ENCODE assay signal across 8 mouse cellular contexts in the genomic region with DNA sequence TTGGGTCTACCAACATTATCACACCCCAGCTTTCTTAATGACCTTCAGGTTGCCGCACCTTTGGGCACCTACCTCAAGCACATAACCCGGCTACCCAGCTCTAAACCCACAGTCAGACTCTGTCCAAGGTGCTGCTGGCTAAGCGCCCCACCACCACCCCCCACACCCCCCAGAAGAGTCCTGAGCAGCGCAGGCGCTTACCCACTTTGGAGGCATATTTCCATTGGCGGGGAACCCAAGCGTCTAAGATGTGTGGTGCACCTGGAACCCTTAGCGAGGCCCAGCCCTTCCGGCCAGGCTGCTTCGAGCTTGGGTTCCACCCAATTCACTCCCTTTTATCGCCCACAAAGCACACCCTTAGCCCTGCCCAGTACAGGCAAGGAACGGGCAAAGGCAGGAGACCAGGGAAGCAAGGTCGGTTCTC. TPM values are rescaled to one million over a fixed set of nuclear protein-coding genes. Genes with fewer than 3 reads are reported as not detected.
A peak's percentile ranks its signal among the peaks of the same experiment; 100 is the strongest.
DNase-seq lines count a peak whose midpoint lies in the region; ATAC-seq and TF ChIP-seq lines count a peak whose summit lies in the region.

A gene (minus strand): TSS at position 270 of the 424 bp plus-strand sequence.

- H3K9ac ChIP-seq in heart, embryonic 14.5 days (ENCODE audit: low read length), result peak within 1 kb of the TSS; percentile 77
- H3K9ac ChIP-seq in midbrain, embryonic 11.5 days (ENCODE audit: low read length), result peak within 1 kb of the TSS; percentile 68

- no peaks in the 10 kb centered on the region for H3K36me3 ChIP-seq in thymus, adult 2 months (ENCODE audit: control insufficient read depth, insufficient read depth, low read length)
- H3K36me3 ChIP-seq in heart, embryonic 14.5 days (ENCODE audit: control insufficient read depth, insufficient read depth, low read length), result 0 out of 2 replicates have a peak, but pooled peaks cover 6% of the 10 kb centered on the region
- H3K36me3 ChIP-seq in midbrain, embryonic 11.5 days (ENCODE audit: control insufficient read depth, insufficient read depth, low read length), result no peaks in the 10 kb centered on the region; the same call in 1 of the 2 replicates

- H3K9me3 ChIP-seq in heart, embryonic 14.5 days (ENCODE audit: control insufficient read depth, low read length), result no peaks in the 10 kb centered on the region
- no peaks in the 10 kb centered on the region for H3K9me3 ChIP-seq in midbrain, embryonic 11.5 days (ENCODE audit: control insufficient read depth, low read length)

- TF ChIP-seq CTCF in thymus, adult 2 months (IDR thresholded peaks at IDR 0.05; ENCODE audit: borderline replicate concordance, control insufficient read depth, extremely low read depth, insufficient read depth, low read length, poor library complexity), result no peak

- H3K27ac ChIP-seq in thymus, adult 2 months (ENCODE audit: control insufficient read depth, insufficient read depth, low read length), result no peak within 1 kb of the TSS
- H3K27ac ChIP-seq in heart, embryonic 14.5 days (replicated peaks in 1 of 2; ENCODE audit: control insufficient read depth in 1 of 2, insufficient read depth in 1 of 2, low read depth in 2 of 2, low read length in 2 of 2), result peak within 1 kb of the TSS in 1 of 2 experiments; percentile 47; a peak in 1 of 4 replicates
- H3K27ac ChIP-seq in midbrain, embryonic 11.5 days (ENCODE audit: low read depth, low read length), result peak within 1 kb of the TSS; percentile 54

- WGBS in thymus, adult 2 months, result 2% methylated on average over 13 of the region's 13 CpGs
- WGBS in heart, embryonic 14.5 days, result 7% methylated on average over 13 of the region's 13 CpGs
- 9% methylated on average over 13 of the region's 13 CpGs for WGBS in midbrain, embryonic 11.5 days

- ATAC-seq in heart, embryonic 14.5 days (ENCODE audit: insufficient number of reproducible peaks, insufficient read depth, low FRiP score, low read depth), result no peak
- no peak; the same call in none of the 2 replicates for ATAC-seq in midbrain, embryonic 11.5 days (ENCODE audit: low FRiP score)

- H3K27me3 ChIP-seq in thymus, adult 2 months (ENCODE audit: control insufficient read depth, insufficient read depth, low read length), result peaks cover 32% of the 10 kb centered on the region
- peaks cover 61% of the 10 kb centered on the region for H3K27me3 ChIP-seq in heart, embryonic 14.5 days (ENCODE audit: control insufficient read depth, insufficient read depth, low read length)
- H3K27me3 ChIP-seq in midbrain, embryonic 11.5 days (ENCODE audit: control insufficient read depth, insufficient read depth, low read length), result peaks cover 52% of the 10 kb centered on the region

- TF ChIP-seq POLR2A in thymus, adult 2 months (IDR thresholded peaks at IDR 0.05; ENCODE audit: control insufficient read depth, extremely low read depth, insufficient read depth, low read length, poor library complexity), result no peak

- DNase-seq in adrenal gland, adult 2 months, result no peak
- DNase-seq in adrenal gland, adult 18-20 months (ENCODE audit: low spot score in 2 of 2), result no peak
- DNase-seq in thymus, adult 2 months, result no peak
- no peak for DNase-seq in thymus, postnatal 10 days (ENCODE audit: low spot score in 2 of 2)
- no peak for DNase-seq in left cerebral cortex, postnatal 14 days (ENCODE audit: low spot score in 2 of 2)
- no peak for DNase-seq in midbrain, embryonic 11.5 days (ENCODE audit: low spot score, missing footprints)
- no peak for DNase-seq in retina, embryonic 14.5 days (ENCODE audit: low spot score)

- H3K4me2 ChIP-seq in heart, embryonic 14.5 days (ENCODE audit: low read length), result peak within 1 kb of the TSS; percentile 99
- H3K4me2 ChIP-seq in midbrain, embryonic 11.5 days, result peak within 1 kb of the TSS; percentile 99

- intact Hi-C loops in left cerebral cortex, postnatal 14 days (cut with DNase I), result no loop called here

- H3K4me3 ChIP-seq in thymus, adult 2 months (ENCODE audit: control insufficient read depth, insufficient read depth, low read length), result peak within 1 kb of the TSS; percentile 68
- peak within 1 kb of the TSS; percentile 68 to 76 for H3K4me3 ChIP-seq in heart, embryonic 14.5 days (ENCODE audit: control insufficient read depth in 1 of 2, insufficient read depth in 1 of 2, low read depth in 1 of 2, low read length in 2 of 2)
- peak within 1 kb of the TSS; percentile 66 for H3K4me3 ChIP-seq in midbrain, embryonic 11.5 days (ENCODE audit: low read depth, low read length)

- peaks cover 31% of the 10 kb centered on the region for H3K4me1 ChIP-seq in thymus, adult 2 months (replicated peaks; ENCODE audit: control insufficient read depth, insufficient read depth, low read length)
- H3K4me1 ChIP-seq in heart, embryonic 14.5 days (ENCODE audit: control insufficient read depth in 2 of 2, insufficient read depth in 2 of 2, low read length in 2 of 2), result peaks cover 14 to 30% of the 10 kb centered on the region in 2 experiments; a peak in 3 of 4 replicates
- peaks cover 13% of the 10 kb centered on the region for H3K4me1 ChIP-seq in midbrain, embryonic 11.5 days (ENCODE audit: control insufficient read depth, insufficient read depth, low read length)

RNA-seq across cellular contexts. Expression of the gene that starts here (rescaled TPM):
- total RNA-seq in adrenal gland, adult 2 months (2021), result 10 to 100 TPM in 1 of 2 experiments, 1 to 10 TPM in 1; 7.6 to 17.6 TPM
- polyA plus RNA-seq in adrenal gland, adult 2 months (2012; rRNA removed), result 33.3 and 37.8 TPM in 2 replicates
- 10 to 100 TPM in 1 of 2 experiments, 1 to 10 TPM in 1; 8.5 to 12.7 TPM for total RNA-seq in adrenal gland, adult 18-20 months (2021)
- polyA plus RNA-seq in thymus, adult 2 months (2012; rRNA removed), result 12.4 and 13.2 TPM in 2 replicates
- polyA plus RNA-seq in heart, embryonic 14.5 days (2014; fragmentation: Nextera tagmentation; extraction: Ambion mirVana), result 10.6 and 12.7 TPM in 2 replicates
- total RNA-seq in left cerebral cortex, postnatal 14 days (2021), result 10 to 100 TPM; 54.2 to 56.8 TPM
- 29.5 and 30.2 TPM in 2 replicates for polyA plus RNA-seq in midbrain, embryonic 11.5 days (2014; fragmentation: Nextera tagmentation; extraction: Ambion mirVana)
